Mouse (Mus musculus): ENCODE measurements around the gene Smurf2. TPM values are rescaled to one million over a fixed set of nuclear protein-coding genes. Genes with fewer than 3 reads are reported as not detected.
"Not testable (repeated sequence)": the region's sequence is repeated elsewhere in the genome, so short reads cannot be mapped to it uniquely, and the experiment has no call there.

Gene Smurf2
- total RNA-seq, 2 experiments from 2014 or later, result 27.1 to 30.6 TPM

- intact Hi-C loops (cut with DNase I), result no loop called here
- no peak for DNase-seq (ENCODE audit: low spot score in 2 of 2)
Observed at GRCm38 (mm10) chr11:106782841-106783764, 137.4 kb downstream of the Smurf2 start.

GRCm38 (mm10) chr11:106782271-106782670 is 138.2 kb downstream of the Smurf2 start:
- intact Hi-C loops (cut with DNase I); DNase-seq (ENCODE audit: low spot score in 2 of 2): not testable (repeated sequence)

GRCm38 (mm10) chr11:106780590-106781220 is 139.8 kb downstream of the Smurf2 start:
- DNase-seq (ENCODE audit: low spot score in 2 of 2), result no peak
- intact Hi-C loops (cut with DNase I), result no loop called here

GRCm38 (mm10) chr11:106780089-106780425 is 140.5 kb downstream of the Smurf2 start:
- intact Hi-C loops (cut with DNase I), result no loop called here
- DNase-seq (ENCODE audit: low spot score in 2 of 2), result no peak

GRCm38 (mm10) chr11:106779388-106780088 is 141.0 kb downstream of the Smurf2 start, which contains the start of gene Polg2:
Polg2 (minus strand) TSS chr11:106779537.
- DNase-seq (ENCODE audit: low spot score in 2 of 2), result peak; percentile 92 to 95
- intact Hi-C loops (cut with DNase I), result no loop called here

GRCm38 (mm10) chr11:106778589-106779387 is 141.7 kb downstream of the Smurf2 start:
- intact Hi-C loops (cut with DNase I), result no loop called here
- no peak for DNase-seq (ENCODE audit: low spot score in 2 of 2)

GRCm38 (mm10) chr11:106778132-106778531 is 142.4 kb downstream of the Smurf2 start:
- DNase-seq (ENCODE audit: low spot score in 2 of 2), result no peak

GRCm38 (mm10) chr11:106777395-106777794 is 143.1 kb downstream of the Smurf2 start:
- DNase-seq (ENCODE audit: low spot score in 2 of 2), result no peak
- intact Hi-C loops (cut with DNase I), result no loop called here

More at GRCm38 (mm10) chr11:106778132-106778531, 142.4 kb downstream of the Smurf2 start:
- intact Hi-C loops (cut with DNase I), result no loop called here

GRCm38 (mm10) chr11:106776960-106777359 is 143.6 kb downstream of the Smurf2 start:
- no peak for DNase-seq (ENCODE audit: low spot score in 2 of 2)
- intact Hi-C loops (cut with DNase I), result no loop called here

- DNase-seq (ENCODE audit: low spot score in 2 of 2), result no peak
- intact Hi-C loops (cut with DNase I), result no loop called here
Observed at GRCm38 (mm10) chr11:106773061-106773460, 147.5 kb downstream of the Smurf2 start.

- DNase-seq (ENCODE audit: low spot score in 2 of 2), result no peak
- intact Hi-C loops (cut with DNase I), result no loop called here
Observed at GRCm38 (mm10) chr11:106770195-106770974, 150.1 kb downstream of the Smurf2 start.

Small RNAs within 50 kb of the gene (microRNA-seq; reads per million reads assigned to microRNA genes)
- 0 reads per million in 2 experiments for gene Gm25994
- 0.25 to 1.0 reads per million in 2 experiments for gene Gm27322
- 14.9 to 19.8 reads per million in 2 experiments for gene Mir3064

Other genes with a start within 250 kb of the Smurf2 start
- gene Pecam1, start 170.1 kb downstream of the Smurf2 start, total RNA-seq (2021), result 10 to 100 TPM; 16.2 to 18.0 TPM
- gene Milr1, start 169.5 kb downstream of the Smurf2 start, total RNA-seq (2021), result not detected
- 1 to 10 TPM; 2.8 to 4.4 TPM for gene Polg2, start 141.2 kb downstream of the Smurf2 start, total RNA-seq (2021)
- 100 to 1,000 TPM; 633 to 643 TPM for gene Ddx5, start 131.5 kb downstream of the Smurf2 start, total RNA-seq (2021)
- 10 to 100 TPM; 11.1 to 11.3 TPM for gene Cep95, start 131.5 kb downstream of the Smurf2 start, total RNA-seq (2021)
- gene Kpna2, start 78.8 kb upstream of the Smurf2 start, total RNA-seq (2021), result 10 to 100 TPM; 23.7 to 29.3 TPM
- 1 to 10 TPM; 2.9 to 4.6 TPM for gene 1810010H24Rik, start 105.0 kb upstream of the Smurf2 start, total RNA-seq (2021)
- gene Bptf, start 211.4 kb upstream of the Smurf2 start, total RNA-seq (2021), result 10 to 100 TPM; 59.9 to 60.6 TPM

All from left cerebral cortex, postnatal 25 days (tissue).